Mouse (Mus musculus): ENCODE results near the gene Aicda. TPM values are rescaled to one million over a fixed set of nuclear protein-coding genes. Genes with fewer than 3 reads are reported as not detected.
"Not testable (repeated sequence)": the region's sequence is repeated elsewhere in the genome, so short reads cannot be mapped to it uniquely, and the experiment has no call there.

The Aicda gene
- polyA plus RNA-seq, 1 experiment from 2014 or later = not detected

GRCm38 (mm10) chr6:122527596-122527995 lies 26.0 kb upstream of the Aicda start:
- H3K4me2 ChIP-seq (replicated peaks) = no peak overlapping the region
- H3K27ac ChIP-seq (replicated peaks) = no peak overlapping the region
- H3K4me3 ChIP-seq (replicated peaks) = no peak overlapping the region
- no peak for ATAC-seq (ENCODE audit: insufficient number of reproducible peaks, low FRiP score, low TSS enrichment, low read depth)
- no peaks in the 10 kb centered on the region for H3K27me3 ChIP-seq
- no peak overlapping the region for H3K9ac ChIP-seq
- no peaks in the 10 kb centered on the region for H3K4me1 ChIP-seq
- H3K9me3 ChIP-seq (replicated peaks) = no peaks in the 10 kb centered on the region
- H3K36me3 ChIP-seq = no peaks in the 10 kb centered on the region
- WGBS = 62% methylated on average over 12 of the region's 12 CpGs

- Histone ChIP-seq H3K4me3 (replicated peaks) (no peak overlapping the region), H3K27me3 (no peaks in the 10 kb centered on the region), H3K9ac (no peak overlapping the region), H3K27ac (replicated peaks) (no peak overlapping the region), H3K36me3 (no peaks in the 10 kb centered on the region), H3K4me2 (replicated peaks) (no peak overlapping the region), H3K4me1 (peaks cover 3% of the 10 kb centered on the region; the same call in 1 of the 2 replicates), H3K9me3 (replicated peaks) (no peaks in the 10 kb centered on the region)
- WGBS = 76% methylated on average over 11 of the region's 11 CpGs
- no peak for ATAC-seq (ENCODE audit: insufficient number of reproducible peaks, low FRiP score, low TSS enrichment, low read depth)
These were observed 25.5 kb upstream of the Aicda start for GRCm38 (mm10) chr6:122528136-122528535.

GRCm38 (mm10) chr6:122531466-122532174 lies 22.0 kb upstream of the Aicda start:
- H3K27me3 ChIP-seq = no peaks in the 10 kb centered on the region
- no peak overlapping the region for H3K27ac ChIP-seq (replicated peaks)
- ATAC-seq (ENCODE audit: insufficient number of reproducible peaks, low FRiP score, low TSS enrichment, low read depth) = no peak
- H3K4me2 ChIP-seq (replicated peaks) = no peak overlapping the region
- no peaks in the 10 kb centered on the region for H3K9me3 ChIP-seq (replicated peaks)
- H3K4me3 ChIP-seq (replicated peaks) = no peak overlapping the region
- H3K4me1 ChIP-seq = peaks cover 4% of the 10 kb centered on the region; the same call in 1 of the 2 replicates
- no peak overlapping the region for H3K9ac ChIP-seq
- H3K36me3 ChIP-seq = no peaks in the 10 kb centered on the region
- 60% methylated on average over 8 of the region's 8 CpGs for WGBS

- ATAC-seq (ENCODE audit: insufficient number of reproducible peaks, low FRiP score, low TSS enrichment, low read depth) = no peak
- no peaks in the 10 kb centered on the region for H3K27me3 ChIP-seq
- H3K36me3 ChIP-seq = no peaks in the 10 kb centered on the region
- no peaks in the 10 kb centered on the region for H3K9me3 ChIP-seq (replicated peaks)
- peaks cover 4% of the 10 kb centered on the region; the same call in 1 of the 2 replicates for H3K4me1 ChIP-seq
- H3K9ac ChIP-seq = no peak overlapping the region
- no peak overlapping the region for H3K27ac ChIP-seq (replicated peaks)
- H3K4me3 ChIP-seq (replicated peaks) = no peak overlapping the region
- 8% methylated on average over 4 of the region's 4 CpGs for WGBS
- peak overlapping the region; percentile 8; the same call in 1 of the 2 replicates for H3K4me2 ChIP-seq (replicated peaks)
These were observed 20.7 kb upstream of the Aicda start for GRCm38 (mm10) chr6:122532883-122533302.

GRCm38 (mm10) chr6:122534032-122534431 lies 19.6 kb upstream of the Aicda start:
- H3K27me3 ChIP-seq = no peaks in the 10 kb centered on the region
- no peak overlapping the region for H3K4me3 ChIP-seq (replicated peaks)
- H3K4me1 ChIP-seq = peaks cover 4% of the 10 kb centered on the region; the same call in 1 of the 2 replicates
- no peak overlapping the region for H3K27ac ChIP-seq (replicated peaks)
- H3K9ac ChIP-seq = no peak overlapping the region
- ATAC-seq (ENCODE audit: insufficient number of reproducible peaks, low FRiP score, low TSS enrichment, low read depth) = no peak
- WGBS = 26% methylated on average over 3 of the region's 3 CpGs
- H3K36me3 ChIP-seq = no peaks in the 10 kb centered on the region
- no peaks in the 10 kb centered on the region for H3K9me3 ChIP-seq (replicated peaks)
- H3K4me2 ChIP-seq (replicated peaks) = no peak overlapping the region

- no peak overlapping the region for H3K4me3 ChIP-seq (replicated peaks)
- no peaks in the 10 kb centered on the region for H3K4me1 ChIP-seq
- no peaks in the 10 kb centered on the region for H3K9me3 ChIP-seq (replicated peaks)
- no peaks in the 10 kb centered on the region for H3K36me3 ChIP-seq
- no peak overlapping the region for H3K9ac ChIP-seq
- 75% methylated on average over 9 of the region's 9 CpGs for WGBS
- no peak for ATAC-seq (ENCODE audit: insufficient number of reproducible peaks, low FRiP score, low TSS enrichment, low read depth)
- H3K27ac ChIP-seq (replicated peaks) = no peak overlapping the region
- H3K4me2 ChIP-seq (replicated peaks) = no peak overlapping the region
- no peaks in the 10 kb centered on the region for H3K27me3 ChIP-seq
These were observed 14.0 kb upstream of the Aicda start for GRCm38 (mm10) chr6:122539564-122539963.

GRCm38 (mm10) chr6:122542459-122542858 lies 11.1 kb upstream of the Aicda start:
- H3K36me3 ChIP-seq; H3K4me1 ChIP-seq; ATAC-seq (ENCODE audit: insufficient number of reproducible peaks, low FRiP score, low TSS enrichment, low read depth); H3K4me3 ChIP-seq (replicated peaks); H3K27me3 ChIP-seq; H3K27ac ChIP-seq (replicated peaks); H3K4me2 ChIP-seq (replicated peaks); H3K9ac ChIP-seq; H3K9me3 ChIP-seq (replicated peaks): not testable (repeated sequence)
- 76% methylated on average over 5 of the region's 5 CpGs for WGBS

- Histone ChIP-seq H3K36me3 (no peaks in the 10 kb centered on the region), H3K4me1 (no peaks in the 10 kb centered on the region), H3K27ac (replicated peaks) (no peak overlapping the region), H3K9ac (no peak overlapping the region), H3K9me3 (replicated peaks) (no peaks in the 10 kb centered on the region), H3K4me2 (replicated peaks) (no peak overlapping the region), H3K4me3 (replicated peaks) (no peak overlapping the region), H3K27me3 (no peaks in the 10 kb centered on the region)
- 79% methylated on average over 5 of the region's 5 CpGs for WGBS
- no peak for ATAC-seq (ENCODE audit: insufficient number of reproducible peaks, low FRiP score, low TSS enrichment, low read depth)
These were observed 10.0 kb upstream of the Aicda start for GRCm38 (mm10) chr6:122543574-122543973.

- no peaks in the 10 kb centered on the region for H3K36me3 ChIP-seq
- no peak overlapping the region for H3K27ac ChIP-seq (replicated peaks)
- H3K4me2 ChIP-seq (replicated peaks) = no peak overlapping the region
- H3K9ac ChIP-seq = no peak overlapping the region
- no peaks in the 10 kb centered on the region for H3K27me3 ChIP-seq
- no peaks in the 10 kb centered on the region for H3K9me3 ChIP-seq (replicated peaks)
- ATAC-seq (ENCODE audit: insufficient number of reproducible peaks, low FRiP score, low TSS enrichment, low read depth) = no peak; the same call in 1 of the 2 replicates
- H3K4me3 ChIP-seq (replicated peaks) = no peak overlapping the region
- 93% methylated on average over 1 of the region's 1 CpGs for WGBS
- H3K4me1 ChIP-seq = no peaks in the 10 kb centered on the region
These were observed 8.9 kb upstream of the Aicda start for GRCm38 (mm10) chr6:122544672-122545071.

- Histone ChIP-seq H3K9ac (no peak overlapping the region), H3K4me2 (replicated peaks) (no peak overlapping the region), H3K4me1 (no peaks in the 10 kb centered on the region), H3K27ac (replicated peaks) (no peak overlapping the region), H3K27me3 (no peaks in the 10 kb centered on the region), H3K9me3 (replicated peaks) (no peaks in the 10 kb centered on the region), H3K4me3 (replicated peaks) (no peak overlapping the region), H3K36me3 (no peaks in the 10 kb centered on the region)
- 57% methylated on average over 9 of the region's 9 CpGs for WGBS
- ATAC-seq (ENCODE audit: insufficient number of reproducible peaks, low FRiP score, low TSS enrichment, low read depth) = no peak
These were observed 8.2 kb upstream of the Aicda start for GRCm38 (mm10) chr6:122545289-122545882.

GRCm38 (mm10) chr6:122545948-122546347 lies 7.7 kb upstream of the Aicda start:
- Histone ChIP-seq H3K4me1 (no peaks in the 10 kb centered on the region), H3K4me2 (replicated peaks) (no peak overlapping the region), H3K9me3 (replicated peaks) (no peaks in the 10 kb centered on the region), H3K27ac (replicated peaks) (no peak overlapping the region), H3K4me3 (replicated peaks) (no peak overlapping the region), H3K36me3 (no peaks in the 10 kb centered on the region), H3K27me3 (no peaks in the 10 kb centered on the region), H3K9ac (no peak overlapping the region)
- no peak for ATAC-seq (ENCODE audit: insufficient number of reproducible peaks, low FRiP score, low TSS enrichment, low read depth)
- WGBS = 60% methylated on average over 10 of the region's 10 CpGs

- H3K9me3 ChIP-seq (replicated peaks) = no peaks in the 10 kb centered on the region
- ATAC-seq (ENCODE audit: insufficient number of reproducible peaks, low FRiP score, low TSS enrichment, low read depth) = no peak
- no peak overlapping the region for H3K4me2 ChIP-seq (replicated peaks)
- H3K27ac ChIP-seq (replicated peaks) = no peak overlapping the region
- no peak overlapping the region for H3K4me3 ChIP-seq (replicated peaks)
- peaks cover 12% of the 10 kb centered on the region; the same call in 1 of the 2 replicates for H3K27me3 ChIP-seq
- 69% methylated on average over 6 of the region's 6 CpGs for WGBS
- no peaks in the 10 kb centered on the region for H3K4me1 ChIP-seq
- H3K9ac ChIP-seq = no peak overlapping the region
- H3K36me3 ChIP-seq = no peaks in the 10 kb centered on the region
These were observed 501 bp downstream of the Aicda start for GRCm38 (mm10) chr6:122554102-122554501.

All from embryonic facial prominence, embryonic 15.5 days (tissue).